Mouse (Mus musculus) liver, postnatal 0 days (tissue): ENCODE measurements around the gene Trmt1.

Experiments used
- CTCF ChIP-seq: sonication (generic); IDR thresholded peaks from 2 replicates; pipeline ENCODE4 v1.5.1; 2016; ENCODE audit warnings: antibody characterized with exemption, low read depth
- EP300 ChIP-seq: IDR thresholded peaks from 2 replicates; pipeline ENCODE4 v1.6.1; 2016; ENCODE audit warnings: antibody characterized with exemption, low read depth, mild to moderate bottlenecking

GRCm38 (mm10) chr8:84711933-84712758 is 26.0 kb downstream of the Trmt1 start:
- no peak for TF ChIP-seq CTCF
- no peak for TF ChIP-seq EP300
